Mouse (Mus musculus) midbrain, postnatal 0 days (tissue): ENCODE results near the gene Napa. TPM values are rescaled to one million over a fixed set of nuclear protein-coding genes. Genes with fewer than 3 reads are reported as not detected.

Source experiments
- ATAC-seq: fragments of 200-750 bp; cut with Nextera tagmentation; 2 replicates; pipeline ENCODE4 v1.8.0; 2017; ENCODE audit warnings: moderate number of reproducible peaks, mild to moderate bottlenecking, moderate TSS enrichment, moderate library complexity; ENCODE audit not compliant: low FRiP score
- DNase-seq: peaks from one replicate; pipeline ENCODE4 v3.0.0-alpha.2; 2015; ENCODE audit warnings: low spot score
- H3K27ac ChIP-seq: fragments of 300-500 bp; sonication (generic); 2 replicates; pipeline ENCODE4 v1.5.1; 2014; ENCODE audit warnings: low read depth, mild to moderate bottlenecking, low read length, mixed read lengths
- H3K27me3 ChIP-seq: fragments of 300-500 bp; sonication (generic); 2 replicates; pipeline ENCODE4 v1.6.1; 2014; ENCODE audit warnings: low read length, control low read depth, mixed read lengths; ENCODE audit not compliant: insufficient read depth
- H3K36me3 ChIP-seq: fragments of 300-500 bp; sonication (generic); 2 replicates; pipeline ENCODE4 v1.6.1; 2014; ENCODE audit warnings: low read length, control low read depth, mixed read lengths; ENCODE audit not compliant: insufficient read depth
- H3K4me1 ChIP-seq: fragments of 300-500 bp; sonication (generic); 2 replicates; pipeline ENCODE4 v1.6.1; 2014; ENCODE audit warnings: mild to moderate bottlenecking, control low read depth, antibody characterized with exemption, low read length, mixed read lengths; ENCODE audit not compliant: insufficient read depth
- H3K4me2 ChIP-seq: fragments of 300-500 bp; sonication (generic); 2 replicates; pipeline ENCODE4 v1.6.1; 2014; ENCODE audit warnings: low read depth, mild to moderate bottlenecking, low read length, mixed read lengths; ENCODE audit not compliant: poor library complexity, severe bottlenecking
- H3K4me3 ChIP-seq: fragments of 300-500 bp; sonication (generic); 2 replicates; pipeline ENCODE4 v1.5.1; 2014; ENCODE audit warnings: low read depth, mild to moderate bottlenecking, low read length, moderate library complexity
- H3K9ac ChIP-seq: fragments of 300-500 bp; sonication (generic); replicated peaks from 2 replicates; pipeline ENCODE4 v1.6.1; 2014; ENCODE audit warnings: mild to moderate bottlenecking, low read length, moderate library complexity, mixed read lengths; ENCODE audit not compliant: poor library complexity, severe bottlenecking
- H3K9me3 ChIP-seq: fragments of 300-500 bp; sonication (generic); 2 replicates; pipeline ENCODE4 v1.6.1; 2016; ENCODE audit warnings: low read length, control low read depth
- CTCF ChIP-seq: IDR thresholded peaks from 2 replicates; pipeline ENCODE4 v1.5.1; 2016; ENCODE audit warnings: antibody characterized with exemption, mild to moderate bottlenecking
- WGBS: fragments of 180-500 bp; shearing (Covaris S2); extraction: QIAGEN DNeasy Blood & Tissue Kit; methylation state at CpG from one replicate; pipeline ENCODE4 v1.1.7; 2014; 5-methylcytosine and 5-hydroxymethylcytosine counted together
- polyA plus RNA-seq: library from polyadenylated mRNA; unstranded; fragments of >200 nt; fragmentation: Nextera tagmentation; extraction: Ambion mirVana; gene quantifications from 2 replicates; pipeline ENCODE4 v1.2.1, GENCODE M21; 2015
- total RNA-seq: library from RNA; depleted of rRNA; stranded (reverse); fragments of >200 nt; gene quantifications from 2 replicates; pipeline ENCODE4 v1.2.3, GENCODE M21; 2014

Napa gene
- total and polyA plus RNA-seq, 2 experiments from 2014 or later = 236 to 403 TPM

- no peak for TF ChIP-seq CTCF
- DNase-seq = no peak
Observed at GRCm38 (mm10) chr7:16080581-16080980, 17.7 kb upstream of the Napa start.

GRCm38 (mm10) chr7:16083361-16083760 lies 14.9 kb upstream of the Napa start:
- Histone ChIP-seq H3K4me2 (no peak overlapping the region), H3K27me3 (peaks cover 3% of the 10 kb centered on the region; the same call in 1 of the 2 replicates), H3K4me1 (no peaks in the 10 kb centered on the region), H3K4me3 (no peak overlapping the region), H3K27ac (no peak overlapping the region), H3K9ac (no peak overlapping the region), H3K9me3 (no peaks in the 10 kb centered on the region), H3K36me3 (no peaks in the 10 kb centered on the region)
- 60% methylated on average over 4 of the region's 4 CpGs for WGBS
- ATAC-seq (no peak), DNase-seq (no peak)
- no peak for TF ChIP-seq CTCF

More at GRCm38 (mm10) chr7:16080581-16080980, 17.7 kb upstream of the Napa start:
- no peak for ATAC-seq
- Histone ChIP-seq H3K36me3 (no peaks in the 10 kb centered on the region), H3K4me2 (no peak overlapping the region), H3K9ac (no peak overlapping the region), H3K9me3 (no peaks in the 10 kb centered on the region), H3K4me3 (no peak overlapping the region), H3K27me3 (peaks cover 3% of the 10 kb centered on the region; the same call in 1 of the 2 replicates), H3K27ac (no peak overlapping the region), H3K4me1 (no peaks in the 10 kb centered on the region)
- 62% methylated on average over 4 of the region's 4 CpGs for WGBS

GRCm38 (mm10) chr7:16087587-16087986 lies 10.7 kb upstream of the Napa start:
- Histone ChIP-seq H3K4me2 (no peak overlapping the region), H3K9ac (no peak overlapping the region), H3K4me3 (no peak overlapping the region), H3K4me1 (no peaks in the 10 kb centered on the region), H3K27me3 (peaks cover 3% of the 10 kb centered on the region; the same call in 1 of the 2 replicates), H3K9me3 (no peaks in the 10 kb centered on the region), H3K36me3 (no peaks in the 10 kb centered on the region), H3K27ac (no peak overlapping the region)
- 80% methylated on average over 2 of the region's 2 CpGs for WGBS
- DNase-seq = no peak
- no peak for TF ChIP-seq CTCF
- no peak for ATAC-seq

DNA sequence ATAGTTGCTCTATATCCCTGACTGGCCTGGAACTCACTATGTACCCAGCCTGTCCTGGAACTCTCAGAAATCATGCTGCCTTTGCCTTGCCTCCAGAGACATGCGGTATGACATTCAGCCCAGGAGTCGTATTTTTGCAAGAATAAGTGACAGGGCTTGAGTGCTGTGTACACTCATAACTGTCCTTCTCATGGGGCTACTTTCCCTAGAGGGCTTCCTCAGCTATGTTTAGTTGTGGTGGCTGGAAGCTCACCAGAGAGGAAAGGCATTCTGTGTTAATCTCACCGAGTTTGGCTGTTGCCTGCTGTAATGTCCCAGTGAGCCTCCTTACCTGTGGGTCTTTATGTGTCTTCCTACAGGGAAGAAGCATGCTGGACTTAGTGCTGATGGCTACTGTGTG lies 3.7 kb upstream of the Napa start:
- ATAC-seq = no peak
- DNase-seq = no peak
- TF ChIP-seq CTCF = no peak
- Histone ChIP-seq H3K9ac (no peak overlapping the region), H3K4me2 (no peak overlapping the region), H3K27ac (no peak overlapping the region), H3K4me1 (peaks cover 5% of the 10 kb centered on the region), H3K4me3 (no peak overlapping the region), H3K9me3 (no peaks in the 10 kb centered on the region), H3K36me3 (no peaks in the 10 kb centered on the region), H3K27me3 (peaks cover 10% of the 10 kb centered on the region; the same call in 1 of the 2 replicates)
- whole genome bisulfite sequencing = 64% methylated on average over 3 of the region's 3 CpGs

DNA sequence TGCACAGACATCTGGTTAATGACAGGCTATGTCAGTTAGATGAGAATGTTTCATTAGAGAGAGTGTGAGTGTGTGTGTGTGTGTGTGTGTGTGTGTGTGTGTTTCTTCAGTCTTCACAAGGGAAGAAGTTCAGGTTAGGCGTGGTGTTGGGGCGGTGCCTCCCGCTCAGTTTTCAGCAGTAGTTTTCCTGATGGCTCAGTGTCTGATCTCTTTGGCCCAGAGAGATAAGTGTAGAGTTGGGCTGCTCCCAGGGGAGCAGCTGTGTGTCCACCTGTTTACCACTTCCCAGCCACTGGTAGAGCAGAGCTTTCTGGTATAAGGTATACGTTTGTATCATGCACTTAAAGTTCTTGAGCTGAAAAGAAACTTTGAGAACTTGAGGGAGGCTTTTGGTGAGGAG lies 1.6 kb downstream of the Napa start:
- Histone ChIP-seq H3K27me3 (peaks cover 2% of the 10 kb centered on the region; the same call in 1 of the 2 replicates), H3K4me1 (peaks cover 6% of the 10 kb centered on the region), H3K4me2 (peak overlapping the region; percentile 78), H3K27ac (no peak overlapping the region), H3K9me3 (no peaks in the 10 kb centered on the region), H3K36me3 (peaks cover 26% of the 10 kb centered on the region), H3K9ac (0 out of 2 replicates have a peak overlapping the region, but pooled peaks have one; percentile 29), H3K4me3 (no peak overlapping the region)
- no peak for TF ChIP-seq CTCF
- WGBS = 79% methylated on average over 4 of the region's 4 CpGs
- DNase-seq = no peak
- ATAC-seq = no peak

GRCm38 (mm10) chr7:16101081-16101480 lies 2.8 kb downstream of the Napa start:
- 86% methylated on average over 7 of the region's 7 CpGs for WGBS
- H3K4me1 ChIP-seq = peaks cover 6% of the 10 kb centered on the region
- no peaks in the 10 kb centered on the region for H3K27me3 ChIP-seq
- no peak overlapping the region for H3K27ac ChIP-seq
- ATAC-seq (no peak), DNase-seq (no peak)
- H3K4me3 ChIP-seq = no peak overlapping the region
- no peaks in the 10 kb centered on the region for H3K9me3 ChIP-seq
- no peak overlapping the region for H3K4me2 ChIP-seq
- peaks cover 31% of the 10 kb centered on the region for H3K36me3 ChIP-seq
- H3K9ac ChIP-seq = no peak overlapping the region
- TF ChIP-seq CTCF = no peak
